Mouse (Mus musculus): ENCODE measurements around the gene Gata2. TPM values are rescaled to one million over a fixed set of nuclear protein-coding genes. Genes with fewer than 3 reads are reported as not detected.

The Gata2 gene
- polyA plus RNA-seq, 1 experiment from 2014 or later: 0.34 TPM

DNA sequence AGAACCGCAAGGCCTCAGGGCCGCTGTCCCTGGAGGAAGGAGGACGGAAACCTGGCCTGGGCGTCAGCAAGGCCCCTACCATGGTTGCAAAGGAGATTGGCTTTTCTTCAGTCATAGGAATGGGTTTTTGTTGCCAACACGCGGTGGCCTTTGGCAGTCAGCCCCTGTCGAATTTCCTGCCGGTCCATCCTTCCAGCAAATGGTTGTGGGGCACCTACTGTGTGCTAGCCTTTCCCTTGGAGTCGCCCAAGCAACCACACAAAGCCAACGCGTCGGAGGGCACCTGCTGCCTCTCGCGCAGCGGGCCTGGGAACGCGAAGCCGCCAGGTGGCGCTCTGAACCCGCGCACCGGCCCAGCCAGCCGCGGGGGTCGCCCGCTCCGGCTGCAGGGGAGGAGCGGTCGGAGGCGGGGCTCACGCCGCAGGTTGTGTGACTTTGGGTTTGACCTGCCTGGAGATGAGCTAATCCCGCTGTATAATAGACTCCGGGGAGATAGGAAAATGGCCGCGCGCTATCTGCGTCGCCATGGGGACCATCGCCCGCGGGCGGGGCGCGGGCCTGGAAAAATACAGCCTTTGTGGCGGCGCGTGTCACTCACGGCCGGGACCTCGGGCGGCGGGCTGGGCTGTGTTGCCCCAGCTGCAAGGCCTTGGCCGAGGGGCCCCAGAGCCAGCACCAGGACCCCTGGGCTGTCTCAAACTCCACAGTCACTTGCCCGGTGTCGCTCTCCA, 4.2 kb upstream of the Gata2 start:
- WGBS (ENCODE audit: missing documents): 4% methylated on average over 56 of the region's 56 CpGs
- no peaks in the 10 kb centered on the region for H3K36me3 ChIP-seq (ENCODE audit: inconsistent target)
- no peak overlapping the region for H3K4me3 ChIP-seq (ENCODE audit: inconsistent target)
- H3K79me2 ChIP-seq (ENCODE audit: inconsistent target): no peaks in the 10 kb centered on the region
- no peak overlapping the region for H3K27ac ChIP-seq

DNA sequence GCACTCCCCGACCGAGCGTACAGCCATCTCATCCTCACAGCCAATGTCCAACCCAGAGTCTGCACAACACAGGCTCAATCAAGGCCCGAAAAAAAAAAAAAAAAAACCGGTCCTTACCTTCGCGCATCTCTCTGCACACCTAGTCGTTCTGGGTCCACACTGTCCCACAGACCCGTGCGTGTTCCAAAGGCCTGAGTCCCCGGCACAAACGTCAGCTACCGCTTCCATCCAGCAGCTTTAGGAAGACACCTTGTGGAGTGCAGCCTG, 3.7 kb upstream of the Gata2 start:
- no peak overlapping the region for H3K4me3 ChIP-seq (ENCODE audit: inconsistent target)
- WGBS (ENCODE audit: missing documents): 62% methylated on average over 13 of the region's 13 CpGs
- H3K79me2 ChIP-seq (ENCODE audit: inconsistent target): no peaks in the 10 kb centered on the region
- no peaks in the 10 kb centered on the region for H3K36me3 ChIP-seq (ENCODE audit: inconsistent target)
- H3K27ac ChIP-seq: no peak overlapping the region

DNA sequence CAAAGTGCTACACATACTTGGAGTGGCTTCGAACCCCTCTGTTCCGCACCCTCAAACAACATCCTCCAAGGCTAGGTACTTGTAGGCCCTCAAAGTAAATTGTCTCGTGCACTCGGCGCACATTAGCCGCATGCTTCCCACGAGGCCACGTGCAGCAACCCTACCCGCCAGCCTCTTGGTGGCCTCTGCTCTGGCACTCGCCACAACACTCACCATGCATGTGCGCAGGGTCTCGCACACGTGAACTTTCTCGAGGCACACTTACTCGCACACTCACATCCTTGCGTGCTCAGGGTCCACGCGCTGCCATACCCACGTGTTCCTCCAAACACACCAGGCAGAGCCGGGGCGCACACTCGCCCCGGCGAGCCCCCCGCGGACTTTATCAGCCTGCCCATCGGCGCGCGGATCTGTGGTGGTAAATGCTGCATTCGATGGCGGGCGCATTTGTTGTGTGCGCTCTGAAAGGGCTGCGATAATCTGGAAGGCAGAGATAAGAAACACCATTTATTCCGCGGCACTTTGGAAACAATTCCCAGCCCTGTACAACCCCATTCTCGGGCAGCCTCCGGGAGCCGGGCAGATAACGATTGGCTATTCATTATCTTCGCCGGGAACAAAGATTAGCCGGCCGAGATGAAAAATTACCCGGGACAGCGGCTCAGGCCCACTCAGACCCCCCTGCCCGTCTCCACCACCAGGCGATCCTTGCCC, 3.2 kb upstream of the Gata2 start:
- H3K27ac ChIP-seq: no peak overlapping the region
- H3K36me3 ChIP-seq (ENCODE audit: inconsistent target): no peaks in the 10 kb centered on the region
- no peaks in the 10 kb centered on the region for H3K79me2 ChIP-seq (ENCODE audit: inconsistent target)
- WGBS (ENCODE audit: missing documents): 92% methylated on average over 45 of the region's 49 CpGs
- no peak overlapping the region for H3K4me3 ChIP-seq (ENCODE audit: inconsistent target)

- 94% methylated on average over 6 of the region's 6 CpGs for WGBS (ENCODE audit: missing documents)
- Histone ChIP-seq H3K36me3 (ENCODE audit: inconsistent target) (no peaks in the 10 kb centered on the region), H3K27ac (no peak overlapping the region), H3K4me3 (ENCODE audit: inconsistent target) (no peak overlapping the region), H3K79me2 (ENCODE audit: inconsistent target) (no peaks in the 10 kb centered on the region)
Measured at GRCm38 (mm10) chr6:88191024-88191365, 2.7 kb upstream of the Gata2 start.

GRCm38 (mm10) chr6:88191411-88192070, 2.1 kb upstream of the Gata2 start:
- WGBS (ENCODE audit: missing documents): 76% methylated on average over 4 of the region's 4 CpGs
- Histone ChIP-seq H3K4me3 (ENCODE audit: inconsistent target) (no peak overlapping the region), H3K27ac (no peak overlapping the region), H3K36me3 (ENCODE audit: inconsistent target) (no peaks in the 10 kb centered on the region), H3K79me2 (ENCODE audit: inconsistent target) (no peaks in the 10 kb centered on the region)

DNA sequence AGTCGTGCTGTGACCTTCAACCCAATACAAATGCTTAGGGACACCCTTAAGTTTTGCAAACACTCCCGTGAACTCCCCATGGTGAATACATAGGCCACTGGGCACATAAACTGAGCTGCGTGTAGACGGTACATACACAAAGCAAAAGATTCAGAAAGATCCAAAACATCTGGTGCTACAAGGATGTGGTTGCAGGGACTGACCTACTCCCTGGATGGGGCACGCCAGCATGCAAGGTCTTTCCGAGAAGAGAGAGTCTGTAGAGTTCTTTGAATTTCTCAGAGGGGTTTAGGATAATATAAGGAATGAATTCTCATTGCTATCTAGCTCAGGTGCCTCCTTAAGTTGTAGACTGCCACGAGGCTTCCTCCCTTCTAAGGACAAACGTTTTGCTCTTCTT, 935 bp upstream of the Gata2 start:
- Histone ChIP-seq H3K4me3 (ENCODE audit: inconsistent target) (no peak overlapping the region), H3K79me2 (ENCODE audit: inconsistent target) (no peaks in the 10 kb centered on the region), H3K36me3 (ENCODE audit: inconsistent target) (no peaks in the 10 kb centered on the region), H3K27ac (no peak overlapping the region)
- WGBS (ENCODE audit: missing documents): 66% methylated on average over 8 of the region's 8 CpGs

DNA sequence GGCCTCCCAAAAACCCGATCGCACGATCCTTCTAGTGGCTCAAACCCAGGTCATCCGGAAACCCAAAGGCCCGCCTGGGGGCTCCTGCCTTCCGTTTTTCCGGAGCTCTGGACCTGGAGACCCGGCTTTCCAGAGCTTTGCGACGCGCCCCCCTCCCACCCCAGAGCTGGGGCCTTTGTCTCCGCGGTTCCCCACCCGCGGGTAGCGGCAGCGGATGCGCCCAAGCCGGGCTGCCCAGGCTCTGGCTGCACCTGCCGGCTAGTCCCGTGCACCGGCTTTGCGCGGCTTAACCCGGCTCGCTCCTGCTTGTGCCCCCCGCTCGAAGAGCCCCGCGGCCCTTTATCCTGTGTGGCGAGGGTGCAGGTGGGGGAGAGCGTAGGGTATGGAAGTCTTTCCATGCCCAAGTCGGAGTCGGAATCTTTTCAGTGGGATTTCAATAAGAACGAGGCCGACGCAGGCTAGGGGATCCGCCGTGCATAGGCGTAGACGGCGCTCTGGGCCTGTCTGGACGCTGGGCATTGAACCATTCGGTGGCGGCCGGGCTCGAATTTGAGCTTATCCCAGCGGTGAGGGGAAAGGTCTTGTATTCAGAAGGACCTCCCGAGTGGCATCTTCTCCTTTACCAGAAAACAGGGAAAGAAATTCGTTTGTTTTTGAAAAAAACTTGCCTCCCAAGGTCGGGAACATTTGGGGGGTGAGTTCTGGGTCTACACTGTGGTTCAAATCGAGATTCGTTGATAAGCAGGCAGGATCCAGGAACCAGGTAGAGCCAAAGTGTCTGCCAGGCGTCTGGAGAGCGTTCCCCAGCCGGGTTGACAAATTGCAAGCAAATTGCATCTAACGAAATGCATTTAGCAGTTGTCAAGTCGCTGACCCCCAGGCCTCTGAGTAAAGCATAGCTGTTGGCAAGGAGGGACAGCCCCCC, 624 bp downstream of the Gata2 start:
- H3K79me2 ChIP-seq (ENCODE audit: inconsistent target): no peaks in the 10 kb centered on the region
- 13% methylated on average over 57 of the region's 58 CpGs for WGBS (ENCODE audit: missing documents)
- H3K27ac ChIP-seq: no peak overlapping the region
- H3K4me3 ChIP-seq (ENCODE audit: inconsistent target): no peak overlapping the region
- H3K36me3 ChIP-seq (ENCODE audit: inconsistent target): no peaks in the 10 kb centered on the region

DNA sequence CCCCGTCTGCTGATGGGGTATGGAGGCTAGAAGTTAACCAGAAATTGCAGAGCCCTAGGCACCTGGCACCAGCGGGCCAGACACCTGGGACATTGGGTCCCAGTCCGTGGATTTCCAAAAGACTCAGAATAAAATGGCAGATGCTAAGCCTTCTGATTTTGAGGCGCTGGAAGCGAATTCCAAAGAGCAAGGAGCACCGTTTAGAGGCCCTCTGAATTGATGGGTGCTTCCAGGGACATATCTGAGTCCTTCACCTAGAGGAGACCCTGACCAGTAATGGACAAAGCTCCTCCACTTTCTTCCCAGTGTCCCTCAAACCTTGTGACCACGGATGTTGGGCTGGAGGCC, 1.3 kb downstream of the Gata2 start:
- no peaks in the 10 kb centered on the region for H3K79me2 ChIP-seq (ENCODE audit: inconsistent target)
- no peak overlapping the region for H3K4me3 ChIP-seq (ENCODE audit: inconsistent target)
- H3K27ac ChIP-seq: no peak overlapping the region
- no peaks in the 10 kb centered on the region for H3K36me3 ChIP-seq (ENCODE audit: inconsistent target)
- whole genome bisulfite sequencing (ENCODE audit: missing documents): 65% methylated on average over 7 of the region's 7 CpGs

DNA sequence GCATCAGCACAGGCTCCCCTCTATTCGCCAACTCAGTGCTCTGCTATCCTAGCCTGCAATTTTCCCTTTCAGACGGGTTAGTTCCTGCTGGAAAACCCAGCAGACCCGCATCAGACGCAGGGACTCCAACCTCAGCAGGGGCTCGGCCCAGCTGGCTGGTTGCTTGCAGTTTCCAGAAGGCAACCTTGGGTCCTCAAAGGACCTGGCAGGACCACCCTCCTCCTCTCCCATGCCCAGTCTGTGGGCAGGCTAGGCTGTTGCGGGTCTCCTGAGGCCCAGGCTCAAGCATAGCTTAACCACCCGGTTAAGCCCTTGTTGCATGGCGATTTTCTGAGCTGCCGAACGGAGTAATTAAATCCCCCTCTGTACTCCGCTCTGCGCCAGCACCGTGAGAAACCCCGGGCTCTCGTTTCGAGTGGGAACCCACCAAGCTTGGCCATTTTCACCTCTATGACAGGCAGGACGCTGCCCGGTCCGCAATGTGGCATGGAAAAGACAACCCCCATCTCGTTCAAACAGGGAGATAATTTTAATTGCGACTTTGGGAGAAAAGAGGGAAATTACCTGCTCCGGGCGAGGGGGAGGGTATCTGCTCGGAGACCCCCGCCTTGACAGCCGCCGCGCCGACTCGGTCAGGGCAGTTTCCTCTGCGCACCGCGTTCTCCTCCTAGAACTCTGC, 2.5 kb downstream of the Gata2 start:
- Histone ChIP-seq H3K36me3 (ENCODE audit: inconsistent target) (no peaks in the 10 kb centered on the region), H3K4me3 (ENCODE audit: inconsistent target) (no peak overlapping the region), H3K27ac (no peak overlapping the region), H3K79me2 (ENCODE audit: inconsistent target) (no peaks in the 10 kb centered on the region)
- 29% methylated on average over 31 of the region's 33 CpGs for WGBS (ENCODE audit: missing documents)

DNA sequence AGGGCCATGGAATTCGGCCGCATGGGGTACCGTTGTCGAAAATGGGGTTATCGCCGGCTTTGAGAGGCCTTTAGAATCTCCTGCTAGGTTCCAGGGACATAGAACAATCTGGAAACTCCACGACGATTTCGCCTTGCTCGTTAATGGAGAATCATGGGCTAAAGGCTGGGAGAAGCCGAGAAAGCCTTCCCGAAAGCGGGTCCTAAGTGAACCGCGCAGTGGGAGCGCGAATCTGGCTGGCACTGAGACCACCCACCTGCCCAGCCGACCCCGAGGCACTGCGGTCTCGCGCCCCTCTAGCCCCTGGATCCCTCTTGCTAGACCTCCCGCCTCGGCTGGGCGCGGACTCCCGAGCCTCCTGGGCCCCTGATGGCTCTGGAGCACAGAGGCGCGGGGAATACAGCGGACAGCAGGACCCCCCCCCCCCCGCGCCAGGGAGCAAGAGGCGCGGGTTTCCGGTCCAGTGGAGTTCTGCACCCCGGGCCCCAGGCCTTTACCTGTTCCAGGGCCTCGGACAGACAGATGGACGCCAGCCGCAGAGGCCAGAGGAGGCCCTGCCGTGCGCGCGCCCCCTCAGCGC, 3.1 kb downstream of the Gata2 start:
- 3% methylated on average over 44 of the region's 44 CpGs for WGBS (ENCODE audit: missing documents)
- Histone ChIP-seq H3K36me3 (ENCODE audit: inconsistent target) (no peaks in the 10 kb centered on the region), H3K4me3 (ENCODE audit: inconsistent target) (no peak overlapping the region), H3K27ac (no peak overlapping the region), H3K79me2 (ENCODE audit: inconsistent target) (no peaks in the 10 kb centered on the region)

GRCm38 (mm10) chr6:88197313-88198069, 3.8 kb downstream of the Gata2 start:
- no peak overlapping the region for H3K4me3 ChIP-seq (ENCODE audit: inconsistent target)
- 4% methylated on average over 39 of the region's 39 CpGs for WGBS (ENCODE audit: missing documents)
- H3K79me2 ChIP-seq (ENCODE audit: inconsistent target): no peaks in the 10 kb centered on the region

DNA sequence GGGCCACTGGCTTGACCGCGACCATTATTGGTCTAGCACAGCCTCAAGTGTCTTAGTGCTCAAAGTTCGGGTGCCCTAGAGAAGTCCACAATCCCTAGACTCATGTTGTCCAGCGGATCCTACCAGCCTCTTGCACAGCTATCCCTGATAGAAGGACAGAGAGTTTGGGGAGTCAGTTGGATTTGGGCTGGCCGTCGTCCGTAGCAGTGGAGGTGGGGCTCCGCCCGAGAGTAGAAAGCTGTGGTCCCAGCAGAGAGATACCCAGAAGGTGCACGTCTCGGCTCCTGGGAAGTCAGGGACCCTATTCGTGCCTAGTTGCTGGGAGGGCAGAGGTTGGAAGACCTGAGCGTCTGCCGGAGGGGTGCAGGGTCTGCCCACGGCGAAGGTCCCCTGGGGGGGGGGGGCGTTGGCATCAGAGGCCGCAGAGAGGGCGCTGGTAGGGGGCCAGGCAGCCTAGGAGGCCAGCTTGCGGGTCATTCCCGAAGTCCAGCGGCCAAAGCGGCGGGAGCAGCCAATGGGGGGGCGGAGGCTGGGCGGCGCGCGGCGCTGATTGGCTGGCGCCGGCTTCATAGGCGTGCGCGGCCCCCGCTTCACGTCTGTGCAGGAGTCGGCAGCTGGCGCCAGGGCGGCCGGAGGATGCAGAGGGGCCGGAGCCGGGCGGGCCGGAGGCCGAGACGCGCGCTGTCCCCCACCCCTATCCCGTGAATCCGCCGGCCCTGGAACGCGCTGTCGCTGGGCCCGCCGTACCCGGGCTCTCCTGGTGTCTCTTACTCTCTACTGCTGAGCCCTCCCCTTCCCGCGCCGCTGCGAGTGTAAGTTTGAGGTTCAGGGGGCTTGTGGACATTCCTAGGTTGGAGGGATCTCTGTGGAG, 4.6 kb downstream of the Gata2 start:
- no peaks in the 10 kb centered on the region for H3K79me2 ChIP-seq (ENCODE audit: inconsistent target)
- WGBS (ENCODE audit: missing documents): under 1% methylated on average over 62 of the region's 62 CpGs
- no peaks in the 10 kb centered on the region for H3K36me3 ChIP-seq (ENCODE audit: inconsistent target)
- H3K4me3 ChIP-seq (ENCODE audit: inconsistent target): peak overlapping the region; percentile 12; the same call in 1 of the 2 replicates
- no peak overlapping the region for H3K27ac ChIP-seq

More at GRCm38 (mm10) chr6:88197313-88198069, 3.8 kb downstream of the Gata2 start:
- Histone ChIP-seq H3K27ac (no peak overlapping the region), H3K36me3 (ENCODE audit: inconsistent target) (no peaks in the 10 kb centered on the region)
